Mouse (Mus musculus) heart, embryonic 14.5 days (tissue): ENCODE data around the gene AI481877. TPM values are rescaled to one million over a fixed set of nuclear protein-coding genes. Genes with fewer than 3 reads are reported as not detected.

ENCODE experiments used
- ATAC-seq: fragments of 200-750 bp; cut with Nextera tagmentation; 2 replicates; pipeline ENCODE4 v1.8.0; 2017; ENCODE audit warnings: low read depth, moderate TSS enrichment; ENCODE audit not compliant: insufficient number of reproducible peaks, insufficient read depth, low FRiP score
- H3K27ac ChIP-seq, 2 experiments: fragments of 200-500 bp in 1 of 2; fragments of 300-500 bp in 1 of 2; sonication (generic) in 1 of 2; replicated peaks in 1 of 2; 2 replicates each; pipeline ENCODE4 v1.5.1; 2012 to 2014; ENCODE audit warnings: low read depth in 2 of 2, low read length in 2 of 2, control low read depth in 1 of 2, mild to moderate bottlenecking in 1 of 2, mixed read lengths in 1 of 2; ENCODE audit not compliant: control insufficient read depth in 1 of 2, insufficient read depth in 1 of 2
- H3K27me3 ChIP-seq: fragments of 300-500 bp; sonication (generic); 2 replicates; pipeline ENCODE4 v1.6.1; 2014; ENCODE audit warnings: mild to moderate bottlenecking, low read length, control low read depth; ENCODE audit not compliant: control insufficient read depth, insufficient read depth
- H3K36me3 ChIP-seq: fragments of 300-500 bp; sonication (generic); 2 replicates; pipeline ENCODE4 v1.6.1; 2014; ENCODE audit warnings: mild to moderate bottlenecking, control low read depth, low read length, mixed read lengths; ENCODE audit not compliant: control insufficient read depth, insufficient read depth
- H3K4me1 ChIP-seq, 2 experiments: fragments of 200-500 bp in 1 of 2; fragments of 300-500 bp in 1 of 2; sonication (generic) in 1 of 2; 2 replicates each; pipeline ENCODE4 v1.6.1; 2012 to 2014; ENCODE audit warnings: low read length in 2 of 2, control low read depth in 1 of 2, mixed read lengths in 1 of 2; ENCODE audit not compliant: control insufficient read depth in 2 of 2, insufficient read depth in 2 of 2
- H3K4me2 ChIP-seq: fragments of 300-500 bp; sonication (generic); 2 replicates; pipeline ENCODE4 v1.6.1; 2014; ENCODE audit warnings: mild to moderate bottlenecking, low read length
- H3K4me3 ChIP-seq, 2 experiments: fragments of 200-500 bp in 1 of 2; fragments of 300-500 bp in 1 of 2; sonication (generic) in 1 of 2; 2 replicates each; pipeline ENCODE4 v1.5.1; 2012 to 2014; ENCODE audit warnings: low read length in 2 of 2, mild to moderate bottlenecking in 2 of 2, control low read depth in 1 of 2, low read depth in 1 of 2, moderate library complexity in 1 of 2; ENCODE audit not compliant: control insufficient read depth in 1 of 2, insufficient read depth in 1 of 2
- H3K9ac ChIP-seq: fragments of 300-500 bp; sonication (generic); 2 replicates; pipeline ENCODE4 v1.6.1; 2014; ENCODE audit warnings: mild to moderate bottlenecking, low read length
- H3K9me3 ChIP-seq: fragments of 300-500 bp; sonication (generic); 2 replicates; pipeline ENCODE4 v1.6.1; 2016; ENCODE audit warnings: low read length, control low read depth; ENCODE audit not compliant: control insufficient read depth
- WGBS: fragments of 180-500 bp; shearing (Covaris S2); extraction: QIAGEN DNeasy Blood & Tissue Kit; methylation state at CpG from one replicate; pipeline ENCODE4 v1.1.7; 2014; 5-methylcytosine and 5-hydroxymethylcytosine counted together
- polyA plus RNA-seq: library from polyadenylated mRNA; unstranded; fragments of >200 nt; fragmentation: Nextera tagmentation; extraction: Ambion mirVana; gene quantifications from 2 replicates; pipeline ENCODE4 v1.2.1, GENCODE M21; 2014

Gene AI481877
- polyA plus RNA-seq, 1 experiment from 2014 or later: not detected

- Histone ChIP-seq H3K4me3 (no peak within 1 kb of the TSS), H3K9ac (no peak within 1 kb of the TSS), H3K4me2 (no peak within 1 kb of the TSS), H3K27me3 (no peaks in the 10 kb centered on the region), H3K27ac (no peak within 1 kb of the TSS), H3K9me3 (no peaks in the 10 kb centered on the region), H3K4me1 (peaks cover 3 to 5% of the 10 kb centered on the region in 2 experiments), H3K36me3 (no peaks in the 10 kb centered on the region)
- 68% methylated on average over 4 of the region's 4 CpGs for WGBS
- ATAC-seq: no peak
Observed at GRCm38 (mm10) chr4:58994762-58995161, 144.0 kb downstream of the AI481877 start, which contains the start of gene Dnajc25. Dnajc25 (plus strand) TSS chr4:58995062.

Other genes with a start within 250 kb of the AI481877 start
- gene Ecpas, start 226.2 kb downstream of the AI481877 start, polyA plus RNA-seq: 37.7 and 38.2 TPM in 2 replicates
- gene Zkscan16, start 195.4 kb downstream of the AI481877 start, polyA plus RNA-seq: 0.16 and 0.23 TPM in 2 replicates
- gene Ptgr1, start 151.9 kb downstream of the AI481877 start, polyA plus RNA-seq: 10.1 and 10.7 TPM in 2 replicates
- 13.7 and 15.9 TPM in 2 replicates for gene Dnajc25, start 143.9 kb downstream of the AI481877 start, polyA plus RNA-seq
- gene Gm20503, start 135.8 kb downstream of the AI481877 start, polyA plus RNA-seq: 12.2 and 15.9 TPM in 2 replicates
- 31.5 and 47.5 TPM in 2 replicates for gene Gng10, start 103.9 kb downstream of the AI481877 start, polyA plus RNA-seq
- 10.7 and 11.0 TPM in 2 replicates for gene Ugcg, start 50.3 kb upstream of the AI481877 start, polyA plus RNA-seq